Mouse (Mus musculus): ENCODE measurements around the gene Msh4. TPM values are rescaled to one million over a fixed set of nuclear protein-coding genes. Genes with fewer than 3 reads are reported as not detected.

Gene Msh4
- polyA plus RNA-seq, 1 experiment, result 0.04 TPM

- H3K4me3 ChIP-seq (ENCODE audit: extremely low read depth, insufficient read depth, insufficient read length), result no peak overlapping the region
- H3K27ac ChIP-seq (ENCODE audit: insufficient read depth, low read length), result no peak overlapping the region
- H3K36me3 ChIP-seq (ENCODE audit: control insufficient read depth, insufficient read depth, low read length), result no peaks in the 10 kb centered on the region
- no peak for TF ChIP-seq POLR2A (IDR thresholded peaks at IDR 0.05; ENCODE audit: low read depth, low read length)
- no peak for TF ChIP-seq CTCF (IDR thresholded peaks at IDR 0.05; ENCODE audit: extremely low read depth, insufficient read depth, insufficient read length, insufficient replicate concordance)
- DNase-seq (ENCODE audit: low read depth in 1 of 2, low spot score in 2 of 2), result no peak
- 78% methylated on average over 7 of the region's 7 CpGs for WGBS
- H3K4me1 ChIP-seq (ENCODE audit: control insufficient read depth, insufficient read depth, insufficient read length), result no peaks in the 10 kb centered on the region; the same call in 1 of the 2 replicates
- no peaks in the 10 kb centered on the region for H3K27me3 ChIP-seq (ENCODE audit: control insufficient read depth, insufficient read depth, low read length)
Observed at GRCm38 (mm10) chr3:153850759-153851158, 55.2 kb downstream of the Msh4 start.

DNA sequence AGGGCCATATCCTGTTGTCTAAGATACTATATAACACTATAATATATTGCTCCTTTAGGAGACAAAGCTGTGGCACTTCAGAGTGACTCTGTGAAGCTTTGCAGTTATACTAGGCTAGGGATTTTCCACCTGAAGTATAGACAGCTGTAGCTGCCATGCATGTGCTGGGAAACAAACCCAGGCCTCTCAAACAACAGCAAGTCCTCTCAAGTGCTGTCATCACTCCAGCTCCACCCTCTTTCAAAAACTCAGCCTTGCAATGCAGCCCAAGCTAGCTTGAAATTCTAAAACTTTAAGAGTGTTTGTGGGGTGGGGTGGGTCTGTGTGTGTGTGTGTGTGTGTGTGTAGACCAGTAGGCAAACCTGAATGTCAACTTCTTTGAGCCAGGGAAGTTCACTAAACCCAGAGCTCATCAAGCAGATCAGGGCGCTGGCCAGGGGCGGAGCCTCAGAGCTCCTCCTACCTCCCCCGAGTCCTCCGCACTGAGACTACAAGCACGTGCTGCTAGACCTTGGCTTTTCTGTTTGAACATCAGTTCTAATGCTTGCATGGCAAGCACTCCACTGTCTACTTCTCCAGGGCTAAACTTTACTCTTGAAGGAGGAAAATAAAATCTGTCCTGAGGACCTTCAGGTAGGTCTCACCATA, 56.4 kb downstream of the Msh4 start:
- Histone ChIP-seq H3K4me3 (ENCODE audit: extremely low read depth, insufficient read depth, insufficient read length) (no peak overlapping the region), H3K36me3 (ENCODE audit: control insufficient read depth, insufficient read depth, low read length) (no peaks in the 10 kb centered on the region), H3K4me1 (ENCODE audit: control insufficient read depth, insufficient read depth, insufficient read length) (no peaks in the 10 kb centered on the region; the same call in 1 of the 2 replicates), H3K27ac (ENCODE audit: insufficient read depth, low read length) (no peak overlapping the region), H3K27me3 (ENCODE audit: control insufficient read depth, insufficient read depth, low read length) (no peaks in the 10 kb centered on the region)
- no peak for DNase-seq (ENCODE audit: low read depth in 1 of 2, low spot score in 2 of 2)
- TF ChIP-seq CTCF (IDR thresholded peaks at IDR 0.05; ENCODE audit: extremely low read depth, insufficient read depth, insufficient read length, insufficient replicate concordance) (no peak), POLR2A (IDR thresholded peaks at IDR 0.05; ENCODE audit: low read depth, low read length) (no peak)
- 7% methylated on average over 5 of the region's 5 CpGs for WGBS

DNA sequence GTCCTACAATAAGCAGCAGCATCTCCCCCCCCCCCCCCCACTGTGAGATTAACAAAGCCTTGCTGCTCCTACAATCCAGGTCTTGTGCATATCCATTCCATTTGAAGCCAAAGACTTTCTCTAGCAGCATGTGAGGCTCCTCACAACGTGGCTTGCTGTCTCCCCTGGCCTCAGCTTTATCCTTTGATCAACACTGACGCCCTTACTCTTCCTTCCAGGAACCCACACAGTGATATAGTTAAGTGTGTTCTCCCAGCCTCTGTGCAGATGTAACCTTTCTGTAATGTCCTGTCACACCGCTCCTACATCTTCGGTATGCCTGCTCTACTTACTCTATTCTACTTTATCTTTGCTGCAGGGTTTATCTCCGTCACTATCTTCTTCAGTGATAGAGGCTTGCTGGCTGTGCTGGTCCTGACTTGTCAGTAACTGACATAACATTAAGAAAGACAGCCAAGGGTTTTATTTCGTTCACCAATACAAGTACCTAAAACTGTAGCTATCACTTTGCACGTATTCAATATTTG, 58.7 kb downstream of the Msh4 start:
- no peak for TF ChIP-seq POLR2A (IDR thresholded peaks at IDR 0.05; ENCODE audit: low read depth, low read length)
- Histone ChIP-seq H3K27me3 (ENCODE audit: control insufficient read depth, insufficient read depth, low read length) (no peaks in the 10 kb centered on the region), H3K27ac (ENCODE audit: insufficient read depth, low read length) (no peak overlapping the region), H3K36me3 (ENCODE audit: control insufficient read depth, insufficient read depth, low read length) (no peaks in the 10 kb centered on the region), H3K4me1 (ENCODE audit: control insufficient read depth, insufficient read depth, insufficient read length) (no peaks in the 10 kb centered on the region; the same call in 1 of the 2 replicates), H3K4me3 (ENCODE audit: extremely low read depth, insufficient read depth, insufficient read length) (no peak overlapping the region)
- 81% methylated on average over 7 of the region's 7 CpGs for WGBS
- no peak for DNase-seq (ENCODE audit: low read depth in 1 of 2, low spot score in 2 of 2)

GRCm38 (mm10) chr3:153846109-153846508, 59.8 kb downstream of the Msh4 start:
- TF ChIP-seq POLR2A (IDR thresholded peaks at IDR 0.05; ENCODE audit: low read depth, low read length) (no peak), CTCF (IDR thresholded peaks at IDR 0.05; ENCODE audit: extremely low read depth, insufficient read depth, insufficient read length, insufficient replicate concordance) (no peak)
- H3K4me1 ChIP-seq (ENCODE audit: control insufficient read depth, insufficient read depth, insufficient read length), result no peaks in the 10 kb centered on the region; the same call in 1 of the 2 replicates
- H3K27ac ChIP-seq (ENCODE audit: insufficient read depth, low read length), result no peak overlapping the region
- DNase-seq (ENCODE audit: low read depth in 1 of 2, low spot score in 2 of 2), result no peak
- no peaks in the 10 kb centered on the region for H3K36me3 ChIP-seq (ENCODE audit: control insufficient read depth, insufficient read depth, low read length)
- WGBS, result 90% methylated on average over 4 of the region's 4 CpGs
- H3K27me3 ChIP-seq (ENCODE audit: control insufficient read depth, insufficient read depth, low read length), result no peaks in the 10 kb centered on the region
- H3K4me3 ChIP-seq (ENCODE audit: extremely low read depth, insufficient read depth, insufficient read length), result no peak overlapping the region

DNA sequence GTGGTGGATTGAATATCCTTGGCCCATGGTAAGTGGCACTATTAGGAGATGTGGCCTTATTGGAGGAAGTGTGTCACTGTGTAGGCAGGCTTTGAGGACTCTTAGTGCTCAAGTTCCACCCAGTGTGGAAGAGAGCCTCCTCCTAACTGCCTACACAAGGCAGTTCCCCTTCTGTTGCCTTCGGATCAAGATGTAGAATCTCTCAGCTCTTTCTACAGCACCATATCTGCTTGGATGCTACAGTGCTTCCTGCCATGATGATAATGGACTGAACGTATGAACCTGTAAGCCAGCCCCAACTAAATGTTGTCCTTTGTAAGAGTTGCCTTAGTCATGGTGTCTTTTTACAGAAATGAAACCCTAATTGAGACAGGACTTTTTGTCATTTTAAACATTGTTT, 60.4 kb downstream of the Msh4 start:
- Histone ChIP-seq H3K4me3 (ENCODE audit: extremely low read depth, insufficient read depth, insufficient read length) (no peak overlapping the region), H3K27me3 (ENCODE audit: control insufficient read depth, insufficient read depth, low read length) (no peaks in the 10 kb centered on the region), H3K4me1 (ENCODE audit: control insufficient read depth, insufficient read depth, insufficient read length) (no peaks in the 10 kb centered on the region; the same call in 1 of the 2 replicates), H3K27ac (ENCODE audit: insufficient read depth, low read length) (no peak overlapping the region), H3K36me3 (ENCODE audit: control insufficient read depth, insufficient read depth, low read length) (no peaks in the 10 kb centered on the region)
- 68% methylated on average over 2 of the region's 2 CpGs for WGBS
- no peak for TF ChIP-seq POLR2A (IDR thresholded peaks at IDR 0.05; ENCODE audit: low read depth, low read length)
- TF ChIP-seq CTCF (IDR thresholded peaks at IDR 0.05; ENCODE audit: extremely low read depth, insufficient read depth, insufficient read length, insufficient replicate concordance), result no peak
- DNase-seq (ENCODE audit: low read depth in 1 of 2, low spot score in 2 of 2), result no peak

- H3K36me3 ChIP-seq (ENCODE audit: control insufficient read depth, insufficient read depth, low read length), result no peaks in the 10 kb centered on the region
- no peaks in the 10 kb centered on the region; the same call in 1 of the 2 replicates for H3K4me1 ChIP-seq (ENCODE audit: control insufficient read depth, insufficient read depth, insufficient read length)
- H3K4me3 ChIP-seq (ENCODE audit: extremely low read depth, insufficient read depth, insufficient read length), result no peak overlapping the region
- no peak for DNase-seq (ENCODE audit: low read depth in 1 of 2, low spot score in 2 of 2)
- TF ChIP-seq POLR2A (IDR thresholded peaks at IDR 0.05; ENCODE audit: low read depth, low read length), result no peak
- no peak for TF ChIP-seq CTCF (IDR thresholded peaks at IDR 0.05; ENCODE audit: extremely low read depth, insufficient read depth, insufficient read length, insufficient replicate concordance)
- H3K27ac ChIP-seq (ENCODE audit: insufficient read depth, low read length), result no peak overlapping the region
- 95% methylated on average over 9 of the region's 9 CpGs for WGBS
- no peaks in the 10 kb centered on the region for H3K27me3 ChIP-seq (ENCODE audit: control insufficient read depth, insufficient read depth, low read length)
Observed at GRCm38 (mm10) chr3:153844757-153845156, 61.2 kb downstream of the Msh4 start.

GRCm38 (mm10) chr3:153844030-153844429, 61.9 kb downstream of the Msh4 start, which contains the start of gene Asb17:
Asb17 (plus strand) TSS chr3:153844209.
- no peak for DNase-seq (ENCODE audit: low read depth in 1 of 2, low spot score in 2 of 2)
- 90% methylated on average over 10 of the region's 10 CpGs for WGBS
- no peaks in the 10 kb centered on the region for H3K36me3 ChIP-seq (ENCODE audit: control insufficient read depth, insufficient read depth, low read length)
- no peak within 1 kb of the TSS for H3K4me3 ChIP-seq (ENCODE audit: extremely low read depth, insufficient read depth, insufficient read length)
- no peak for TF ChIP-seq POLR2A (IDR thresholded peaks at IDR 0.05; ENCODE audit: low read depth, low read length)
- TF ChIP-seq CTCF (IDR thresholded peaks at IDR 0.05; ENCODE audit: extremely low read depth, insufficient read depth, insufficient read length, insufficient replicate concordance), result no peak
- no peak within 1 kb of the TSS for H3K27ac ChIP-seq (ENCODE audit: insufficient read depth, low read length)
- no peaks in the 10 kb centered on the region for H3K4me1 ChIP-seq (ENCODE audit: control insufficient read depth, insufficient read depth, insufficient read length)
- H3K27me3 ChIP-seq (ENCODE audit: control insufficient read depth, insufficient read depth, low read length), result no peaks in the 10 kb centered on the region
